Mouse (Mus musculus) heart, embryonic 15.5 days (tissue): ENCODE measurements around the gene Hecw1. TPM values are rescaled to one million over a fixed set of nuclear protein-coding genes. Genes with fewer than 3 reads are reported as not detected.
"Not testable (repeated sequence)": the region's sequence is repeated elsewhere in the genome, so short reads cannot be mapped to it uniquely, and the experiment has no call there.

Experiments used
- ATAC-seq: fragments of 200-750 bp; cut with Nextera tagmentation; replicated peaks from 2 replicates; pipeline ENCODE4 v1.8.0; 2017; ENCODE audit warnings: low read depth, moderate TSS enrichment; ENCODE audit not compliant: insufficient number of reproducible peaks, insufficient read depth, low FRiP score
- H3K27ac ChIP-seq: fragments of 300-500 bp; sonication (generic); 2 replicates; pipeline ENCODE4 v1.5.1; 2015; ENCODE audit warnings: mild to moderate bottlenecking, inconsistent platforms
- H3K27me3 ChIP-seq: fragments of 300-500 bp; sonication (generic); 2 replicates; pipeline ENCODE4 v1.6.1; 2015; ENCODE audit warnings: inconsistent platforms
- H3K36me3 ChIP-seq: fragments of 300-500 bp; sonication (generic); 2 replicates; pipeline ENCODE4 v1.6.1; 2015; ENCODE audit warnings: mild to moderate bottlenecking, inconsistent platforms
- H3K4me1 ChIP-seq: fragments of 300-500 bp; sonication (generic); replicated peaks from 2 replicates; pipeline ENCODE4 v1.6.1; 2015; ENCODE audit warnings: inconsistent platforms
- H3K4me2 ChIP-seq: fragments of 300-500 bp; sonication (generic); 2 replicates; pipeline ENCODE4 v1.6.1; 2015; ENCODE audit warnings: inconsistent platforms, mild to moderate bottlenecking, moderate library complexity
- H3K4me3 ChIP-seq: fragments of 300-500 bp; sonication (generic); 2 replicates; pipeline ENCODE4 v1.5.1; 2015; ENCODE audit warnings: mild to moderate bottlenecking, inconsistent platforms
- H3K9ac ChIP-seq: fragments of 300-500 bp; sonication (generic); 2 replicates; pipeline ENCODE4 v1.6.1; 2015; ENCODE audit warnings: mild to moderate bottlenecking, inconsistent platforms
- H3K9me3 ChIP-seq: fragments of 300-500 bp; sonication (generic); replicated peaks from 2 replicates; pipeline ENCODE4 v1.6.1; 2016; ENCODE audit warnings: inconsistent platforms
- WGBS: fragments of 180-500 bp; shearing (Covaris S2); methylation state at CpG from one replicate; pipeline ENCODE4 v1.1.7; 2015; ENCODE audit warnings: mixed read lengths; 5-methylcytosine and 5-hydroxymethylcytosine counted together
- polyA plus RNA-seq: library from polyadenylated mRNA; unstranded; fragments of >200 nt; fragmentation: Nextera tagmentation; extraction: Ambion mirVana; gene quantifications from 2 replicates; pipeline ENCODE4 v1.2.1, GENCODE M21; 2015

Gene Hecw1
- polyA plus RNA-seq, 1 experiment from 2014 or later = 0.40 TPM

DNA sequence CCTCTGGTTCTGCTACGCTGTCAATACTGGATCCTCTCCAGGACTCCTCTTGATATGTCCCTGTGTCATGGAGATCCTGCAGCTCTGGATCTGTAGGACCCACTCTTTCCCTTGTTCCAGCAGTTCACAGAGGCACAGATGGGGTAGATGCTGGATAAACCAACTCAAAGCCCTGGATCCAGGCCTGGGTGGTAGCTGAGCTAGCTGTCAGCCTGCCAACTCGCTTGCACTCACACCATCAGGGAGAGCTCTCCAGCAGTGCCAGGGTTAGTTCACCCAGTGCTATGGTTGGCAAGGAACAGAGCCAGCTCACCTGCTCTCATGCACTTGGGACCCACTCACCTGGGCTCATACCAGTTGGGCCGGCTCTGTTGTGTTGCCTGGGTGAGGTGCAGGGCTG is 157.5 kb downstream of the Hecw1 start:
- Histone ChIP-seq H3K4me2 (no peak overlapping the region), H3K27ac (no peak overlapping the region), H3K27me3 (no peaks in the 10 kb centered on the region), H3K4me1 (no peaks in the 10 kb centered on the region), H3K4me3 (no peak overlapping the region), H3K36me3 (no peaks in the 10 kb centered on the region), H3K9me3 (no peaks in the 10 kb centered on the region), H3K9ac (no peak overlapping the region)
- no peak for ATAC-seq
- 75% methylated on average over 3 of the region's 3 CpGs for WGBS

DNA sequence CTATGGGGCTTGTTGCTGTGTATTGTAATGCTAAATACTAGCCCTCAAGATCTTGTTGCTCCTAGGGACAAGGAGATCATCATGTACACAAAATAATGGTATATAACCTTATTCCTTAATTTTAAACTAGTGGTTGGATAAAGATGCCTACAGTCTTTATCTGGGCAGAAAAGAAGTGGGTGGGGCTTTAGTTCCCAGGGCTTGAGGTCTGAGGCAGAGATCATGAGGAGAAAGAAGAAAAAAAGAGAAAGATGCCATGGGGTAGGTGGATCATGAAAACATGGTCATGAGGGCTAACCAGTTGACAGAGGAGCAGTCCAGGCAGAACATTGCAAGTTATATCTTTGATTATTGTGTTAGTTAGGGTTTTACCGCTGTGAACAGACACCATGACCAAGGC is 195.8 kb downstream of the Hecw1 start:
- Histone ChIP-seq H3K4me3 (no peak overlapping the region), H3K4me1 (no peaks in the 10 kb centered on the region), H3K4me2 (no peak overlapping the region), H3K9me3 (no peaks in the 10 kb centered on the region), H3K36me3 (no peaks in the 10 kb centered on the region), H3K9ac (no peak overlapping the region), H3K27me3 (no peaks in the 10 kb centered on the region), H3K27ac (no peak overlapping the region)
- WGBS = 83% methylated on average over 1 of the region's 1 CpGs
- ATAC-seq = no peak

DNA sequence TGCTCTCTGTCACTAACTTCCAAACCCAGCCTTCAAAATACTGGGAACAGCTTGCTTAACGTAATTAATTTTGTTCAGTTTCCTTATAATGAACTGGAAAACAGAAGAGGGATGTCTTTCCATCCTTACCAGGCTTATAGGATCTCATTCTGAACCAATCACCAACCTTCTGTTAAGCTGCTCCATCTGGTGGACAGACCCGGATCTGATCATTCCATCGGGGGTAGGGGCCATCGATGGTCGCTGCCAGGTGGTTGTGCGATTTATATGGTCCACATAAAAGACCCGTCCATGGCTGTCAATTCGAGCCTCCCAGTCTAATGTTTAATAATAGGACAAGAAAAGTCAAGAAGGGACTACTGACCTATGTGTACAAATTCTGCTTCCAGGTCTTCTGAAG is 216.4 kb downstream of the Hecw1 start:
- no peaks in the 10 kb centered on the region for H3K36me3 ChIP-seq
- H3K27me3 ChIP-seq = no peaks in the 10 kb centered on the region
- no peak overlapping the region for H3K4me3 ChIP-seq
- no peaks in the 10 kb centered on the region for H3K9me3 ChIP-seq
- no peak overlapping the region for H3K9ac ChIP-seq
- WGBS = 28% methylated on average over 8 of the region's 8 CpGs
- no peak overlapping the region for H3K4me2 ChIP-seq
- no peak overlapping the region for H3K27ac ChIP-seq
- ATAC-seq = no peak
- no peaks in the 10 kb centered on the region for H3K4me1 ChIP-seq

DNA sequence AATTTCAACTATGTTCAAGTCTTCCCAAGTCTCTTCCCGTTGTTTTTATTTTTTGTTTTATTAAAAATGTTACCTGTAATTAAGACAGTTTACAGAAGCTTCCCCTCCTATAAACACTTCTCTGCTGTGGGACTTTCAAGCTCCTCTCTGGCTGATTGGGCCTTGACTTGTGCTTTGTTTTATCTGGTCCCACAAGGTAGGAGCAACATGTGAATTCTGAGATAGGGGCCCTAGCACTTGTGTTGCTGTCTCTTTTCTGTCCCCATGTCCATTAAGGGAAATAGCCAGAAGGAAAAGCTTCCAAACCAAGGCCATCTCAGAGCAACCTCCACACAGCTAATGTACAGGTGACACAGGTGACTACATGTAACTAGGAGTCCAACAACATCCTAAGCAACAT is 218.9 kb downstream of the Hecw1 start:
- no peaks in the 10 kb centered on the region for H3K4me1 ChIP-seq
- no peak overlapping the region for H3K27ac ChIP-seq
- no peak overlapping the region for H3K4me3 ChIP-seq
- H3K4me2 ChIP-seq = no peak overlapping the region
- ATAC-seq = no peak
- no peaks in the 10 kb centered on the region for H3K27me3 ChIP-seq
- H3K9me3 ChIP-seq = no peaks in the 10 kb centered on the region
- 72% methylated on average over 1 of the region's 1 CpGs for WGBS
- H3K9ac ChIP-seq = no peak overlapping the region
- H3K36me3 ChIP-seq = no peaks in the 10 kb centered on the region

DNA sequence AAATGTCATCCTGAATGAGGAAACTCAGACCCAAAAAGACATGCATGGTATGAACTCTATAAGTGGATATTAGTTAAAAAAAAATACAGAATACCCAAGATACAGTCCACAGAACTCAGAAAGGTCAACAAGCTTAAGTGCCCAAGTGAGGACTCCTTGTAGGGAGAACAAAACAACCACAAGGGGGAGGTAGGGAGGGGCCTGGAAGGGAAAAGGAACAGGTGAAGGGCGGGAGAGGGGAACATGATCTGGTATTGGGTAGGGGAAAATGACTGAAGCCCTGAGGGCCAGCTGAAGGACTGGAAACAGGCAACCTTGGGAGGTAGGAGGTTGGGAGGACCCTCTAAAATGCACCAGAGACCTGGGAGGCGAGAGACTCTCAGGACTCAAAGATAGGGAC is 220.1 kb downstream of the Hecw1 start:
- Histone ChIP-seq H3K27me3 (no peaks in the 10 kb centered on the region), H3K9ac (no peak overlapping the region), H3K36me3 (no peaks in the 10 kb centered on the region), H3K4me2 (no peak overlapping the region), H3K4me3 (no peak overlapping the region), H3K9me3 (no peaks in the 10 kb centered on the region), H3K4me1 (no peaks in the 10 kb centered on the region), H3K27ac (no peak overlapping the region)
- WGBS = 46% methylated on average over 2 of the region's 2 CpGs
- ATAC-seq = no peak

DNA sequence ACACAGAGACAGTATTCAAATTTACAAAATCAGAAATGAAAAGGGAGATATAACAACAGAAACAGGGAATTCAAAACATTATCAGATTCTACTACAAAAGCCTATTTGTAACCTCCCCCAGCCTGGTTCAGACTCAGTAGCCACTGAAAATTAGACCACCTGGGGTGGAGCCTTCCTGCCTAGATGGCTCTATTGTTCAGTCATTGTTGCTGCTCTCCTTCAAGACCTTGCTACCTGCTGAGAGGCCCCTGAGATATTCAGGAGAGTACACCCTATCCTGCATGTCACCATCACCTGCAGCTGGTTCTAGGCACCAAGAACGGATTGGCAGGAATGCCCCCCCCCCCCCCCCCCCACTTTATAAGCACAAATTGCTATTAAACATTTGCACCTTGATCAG is 233.0 kb downstream of the Hecw1 start:
- Histone ChIP-seq H3K4me2 (no peak overlapping the region), H3K9ac (no peak overlapping the region), H3K27me3 (no peaks in the 10 kb centered on the region), H3K36me3 (no peaks in the 10 kb centered on the region), H3K9me3 (no peaks in the 10 kb centered on the region), H3K27ac (no peak overlapping the region), H3K4me1 (no peaks in the 10 kb centered on the region), H3K4me3 (no peak overlapping the region)
- WGBS = 44% methylated on average over 1 of the region's 1 CpGs
- ATAC-seq = no peak

DNA sequence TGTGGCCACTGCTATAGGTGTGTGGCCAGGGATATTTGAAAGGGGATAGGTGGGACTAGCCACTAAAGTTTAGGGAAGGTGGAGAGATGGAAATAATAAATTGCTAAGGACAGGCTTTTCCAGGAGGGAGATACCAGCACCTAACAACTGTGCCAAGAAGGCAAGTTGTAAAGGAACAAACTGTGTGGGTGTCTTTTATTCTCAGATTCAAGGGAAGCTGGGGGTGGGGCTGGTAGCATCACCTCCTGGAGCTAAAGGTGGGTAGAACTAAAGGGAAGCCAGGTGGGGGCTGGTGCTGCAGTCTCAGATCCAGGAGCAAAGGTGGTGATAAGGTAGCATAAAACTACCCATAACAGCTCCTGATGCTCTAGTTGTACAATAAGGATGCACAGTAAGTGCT is 251.6 kb downstream of the Hecw1 start:
- Histone ChIP-seq H3K27me3 (no peaks in the 10 kb centered on the region), H3K4me3 (no peak overlapping the region), H3K4me1 (no peaks in the 10 kb centered on the region), H3K4me2 (no peak overlapping the region), H3K9me3 (no peaks in the 10 kb centered on the region), H3K9ac (no peak overlapping the region), H3K36me3 (no peaks in the 10 kb centered on the region), H3K27ac (no peak overlapping the region)
- ATAC-seq = no peak

DNA sequence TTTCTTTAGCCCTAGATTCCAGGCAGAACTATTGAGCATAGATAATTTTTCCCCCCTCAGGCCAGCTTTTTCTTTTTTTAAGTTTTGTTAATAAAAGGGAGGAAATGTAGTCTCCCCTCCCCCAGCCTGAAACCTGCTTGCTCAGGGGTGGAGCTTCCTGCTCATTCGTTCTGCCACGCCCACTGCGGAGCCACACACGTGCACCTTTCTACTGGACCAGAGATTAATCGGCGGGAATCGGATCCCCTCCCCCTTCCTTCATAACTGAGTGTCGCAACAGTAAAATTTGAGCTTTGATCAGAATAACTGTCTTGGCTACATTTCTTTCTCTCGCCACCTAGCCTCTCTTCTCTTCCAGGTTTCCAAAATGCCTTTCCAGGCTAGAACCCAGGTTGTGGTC is 262.1 kb downstream of the Hecw1 start:
- H3K27me3 ChIP-seq, H3K4me3 ChIP-seq, H3K4me1 ChIP-seq, H3K4me2 ChIP-seq, ATAC-seq, H3K36me3 ChIP-seq, H3K27ac ChIP-seq, H3K9me3 ChIP-seq, H3K9ac ChIP-seq: not testable (repeated sequence)
- 31% methylated on average over 9 of the region's 9 CpGs for WGBS

DNA sequence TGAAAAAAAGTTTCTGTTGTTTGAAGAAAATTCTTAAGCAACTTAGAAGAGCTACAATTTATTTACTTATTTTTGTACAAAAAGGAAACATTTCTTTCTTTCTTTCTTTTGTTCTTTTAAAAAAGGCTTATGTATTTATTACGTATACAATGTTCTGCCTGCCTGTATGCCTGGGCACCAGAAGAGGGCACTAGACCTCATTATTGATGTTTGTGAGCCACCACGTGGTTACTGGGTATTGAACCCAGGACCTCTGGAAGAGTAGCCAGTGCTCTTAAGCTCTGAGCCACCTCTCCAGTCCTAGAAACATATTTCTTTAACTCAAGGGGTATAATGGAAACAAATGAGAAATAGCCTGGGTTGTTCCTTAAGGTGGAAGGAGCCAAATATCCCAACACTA is 277.1 kb downstream of the Hecw1 start:
- WGBS = 51% methylated on average over 2 of the region's 2 CpGs
- Histone ChIP-seq H3K9ac (no peak overlapping the region), H3K4me1 (no peaks in the 10 kb centered on the region), H3K36me3 (no peaks in the 10 kb centered on the region), H3K4me3 (no peak overlapping the region), H3K27me3 (no peaks in the 10 kb centered on the region), H3K4me2 (no peak overlapping the region), H3K9me3 (no peaks in the 10 kb centered on the region), H3K27ac (no peak overlapping the region)
- ATAC-seq = no peak

DNA sequence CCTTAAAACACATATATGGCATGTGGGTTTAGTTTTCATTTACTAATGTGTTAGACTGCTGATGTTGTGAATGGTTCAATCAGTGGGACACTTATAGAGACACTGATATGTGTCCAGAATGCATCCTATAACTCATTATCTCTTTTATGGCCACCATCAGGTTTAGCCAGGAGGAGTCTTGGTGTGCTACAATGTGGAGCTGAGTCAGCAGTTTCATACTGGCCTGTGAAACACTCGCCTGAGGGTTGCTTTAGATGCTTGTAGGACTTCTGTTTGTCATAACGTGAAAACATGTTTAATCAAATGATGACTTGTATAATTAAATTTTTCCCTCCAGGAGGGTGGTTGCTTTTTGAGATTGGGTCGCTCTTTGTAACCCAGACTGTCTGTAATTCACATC is 343.4 kb downstream of the Hecw1 start:
- Histone ChIP-seq H3K4me1 (no peaks in the 10 kb centered on the region), H3K27ac (no peak overlapping the region), H3K4me2 (no peak overlapping the region), H3K36me3 (0 out of 2 replicates have a peak, but pooled peaks cover 5% of the 10 kb centered on the region), H3K4me3 (no peak overlapping the region), H3K27me3 (no peaks in the 10 kb centered on the region), H3K9ac (no peak overlapping the region), H3K9me3 (no peaks in the 10 kb centered on the region)
- no peak for ATAC-seq
- 86% methylated on average over 3 of the region's 3 CpGs for WGBS

DNA sequence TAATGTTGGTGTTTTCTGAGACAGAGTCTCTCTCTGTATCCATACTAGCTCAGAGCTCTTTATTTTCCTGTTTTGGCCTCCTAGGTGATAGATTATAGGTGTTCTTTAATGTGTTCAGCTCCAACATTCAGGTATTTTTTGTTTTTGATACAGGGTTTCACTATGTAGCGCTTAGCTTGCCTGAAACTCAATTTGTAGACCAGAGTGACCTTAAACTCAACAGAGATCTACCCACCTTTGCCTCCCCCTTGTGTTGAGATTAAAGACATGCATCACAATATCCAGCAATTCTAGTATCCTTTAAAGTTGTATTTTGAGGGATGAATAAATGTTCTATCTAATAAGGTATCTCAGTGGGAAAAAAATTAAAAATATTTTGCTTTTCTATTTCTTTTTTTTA is 345.0 kb downstream of the Hecw1 start:
- 83% methylated on average over 1 of the region's 1 CpGs for WGBS
- no peaks in the 10 kb centered on the region for H3K4me1 ChIP-seq
- H3K36me3 ChIP-seq = no peaks in the 10 kb centered on the region
- no peak overlapping the region for H3K4me2 ChIP-seq
- H3K9ac ChIP-seq = no peak overlapping the region
- H3K9me3 ChIP-seq = no peaks in the 10 kb centered on the region
- H3K27me3 ChIP-seq = no peaks in the 10 kb centered on the region
- H3K4me3 ChIP-seq = no peak overlapping the region
- H3K27ac ChIP-seq = no peak overlapping the region
- no peak for ATAC-seq
